Mouse (Mus musculus): ENCODE data around the gene Nsa2.
"Not testable (repeated sequence)": the region's sequence is repeated elsewhere in the genome, so short reads cannot be mapped to it uniquely, and the experiment has no call there.

Nsa2 gene

GRCm38 (mm10) chr13:97137466-97138400 lies at the start of gene Nsa2, which contains the start of gene Gfm2:
Gene Nsa2 (minus strand): TSS chr13:97137937.
Gene Gfm2 (plus strand): TSS chr13:97137937.
- DNase-seq (ENCODE audit: extremely low read depth, low read depth), result peak; percentile 94

GRCm38 (mm10) chr13:97186346-97186745 lies 48.6 kb upstream of the Nsa2 start:
- DNase-seq (ENCODE audit: extremely low read depth, low read depth), result no peak

GRCm38 (mm10) chr13:97184656-97185055 lies 46.9 kb upstream of the Nsa2 start:
- no peak for DNase-seq (ENCODE audit: extremely low read depth, low read depth)

GRCm38 (mm10) chr13:97184168-97184567 lies 46.4 kb upstream of the Nsa2 start:
- no peak for DNase-seq (ENCODE audit: extremely low read depth, low read depth)

GRCm38 (mm10) chr13:97182821-97183220 lies 45.1 kb upstream of the Nsa2 start:
- DNase-seq (ENCODE audit: extremely low read depth, low read depth), result no peak

- no peak for DNase-seq (ENCODE audit: extremely low read depth, low read depth)
Observed at GRCm38 (mm10) chr13:97180113-97180828, 42.5 kb upstream of the Nsa2 start.

GRCm38 (mm10) chr13:97178943-97179342 lies 41.2 kb upstream of the Nsa2 start:
- DNase-seq (ENCODE audit: extremely low read depth, low read depth), result no peak

GRCm38 (mm10) chr13:97176731-97177130 lies 39.0 kb upstream of the Nsa2 start:
- DNase-seq (ENCODE audit: extremely low read depth, low read depth), result no peak

GRCm38 (mm10) chr13:97175520-97176264 lies 38.0 kb upstream of the Nsa2 start:
- DNase-seq (ENCODE audit: extremely low read depth, low read depth), result no peak

GRCm38 (mm10) chr13:97145834-97146233 lies 8.1 kb upstream of the Nsa2 start:
- DNase-seq (ENCODE audit: extremely low read depth, low read depth), result peak; percentile 44

- no peak for DNase-seq (ENCODE audit: extremely low read depth, low read depth)
Observed at GRCm38 (mm10) chr13:97142321-97142720, 4.6 kb upstream of the Nsa2 start.

GRCm38 (mm10) chr13:97138404-97138931 lies 731 bp upstream of the Nsa2 start:
- DNase-seq (ENCODE audit: extremely low read depth, low read depth), result not testable (repeated sequence)

- not testable (repeated sequence) for DNase-seq (ENCODE audit: extremely low read depth, low read depth)
Observed at GRCm38 (mm10) chr13:97130413-97130812, 7.3 kb downstream of the Nsa2 start.

GRCm38 (mm10) chr13:97129654-97130053 lies 8.1 kb downstream of the Nsa2 start:
- DNase-seq (ENCODE audit: extremely low read depth, low read depth), result not testable (repeated sequence)

- DNase-seq (ENCODE audit: extremely low read depth, low read depth), result no peak
Observed at GRCm38 (mm10) chr13:97121341-97121740, 16.4 kb downstream of the Nsa2 start.

- DNase-seq (ENCODE audit: extremely low read depth, low read depth), result no peak
Observed at GRCm38 (mm10) chr13:97109046-97109445, 28.7 kb downstream of the Nsa2 start.

- DNase-seq (ENCODE audit: extremely low read depth, low read depth), result not testable (repeated sequence)
Observed at GRCm38 (mm10) chr13:97107721-97108120, 30.0 kb downstream of the Nsa2 start.

GRCm38 (mm10) chr13:97104996-97105395 lies 32.7 kb downstream of the Nsa2 start:
- DNase-seq (ENCODE audit: extremely low read depth, low read depth), result no peak

GRCm38 (mm10) chr13:97099187-97099852 lies 38.4 kb downstream of the Nsa2 start, which contains the start of gene Gm6169:
Gene Gm6169 (minus strand): TSS chr13:97099237.
- DNase-seq (ENCODE audit: extremely low read depth, low read depth), result peak; percentile 42

- DNase-seq (ENCODE audit: extremely low read depth, low read depth), result no peak
Observed at GRCm38 (mm10) chr13:97095726-97096125, 42.0 kb downstream of the Nsa2 start.

GRCm38 (mm10) chr13:97088183-97088582 lies 49.6 kb downstream of the Nsa2 start:
- no peak for DNase-seq (ENCODE audit: extremely low read depth, low read depth)
